Mouse (Mus musculus): ENCODE measurements at regions not wholly inside any gene's neighbourhood (a gene's known extent, or its start where the extent isn't known, plus 50 kb on each side); places are given as distances from the start of the nearest gene placed in this dataset.

- no peak for DNase-seq (ENCODE audit: low spot score in 2 of 2)
Measured at GRCm38 (mm10) chr17:85767201-85767862, 79.3 kb upstream of the Six2 start.

- DNase-seq (ENCODE audit: low spot score in 2 of 2) = no peak
Measured at GRCm38 (mm10) chr17:85766556-85766955, 78.5 kb upstream of the Six2 start.

GRCm38 (mm10) chr17:85758581-85759098, 70.6 kb upstream of the Six2 start:
- DNase-seq (ENCODE audit: low spot score in 2 of 2) = no peak

GRCm38 (mm10) chr17:85757647-85758046, 69.6 kb upstream of the Six2 start:
- no peak for DNase-seq (ENCODE audit: low spot score in 2 of 2)

- DNase-seq (ENCODE audit: low spot score in 2 of 2) = no peak
Measured at GRCm38 (mm10) chr17:85755557-85755956, 67.5 kb upstream of the Six2 start.

GRCm38 (mm10) chr17:85748649-85749081, 60.6 kb upstream of the Six2 start:
- DNase-seq (ENCODE audit: low spot score in 2 of 2) = no peak

- DNase-seq (ENCODE audit: low spot score in 2 of 2) = no peak
Measured at GRCm38 (mm10) chr17:85747976-85748648, 60.0 kb upstream of the Six2 start.

Data from urinary bladder, adult 18-20 months (tissue).